Mouse (Mus musculus): Measurements from ENCODE around the gene Chtf18. TPM values are rescaled to one million over a fixed set of nuclear protein-coding genes. Genes with fewer than 3 reads are reported as not detected.

Gene Chtf18
- 32.2 and 37.0 TPM in 2 replicates for polyA plus RNA-seq (2015; fragmentation: Nextera tagmentation; extraction: Ambion mirVana)

DNA sequence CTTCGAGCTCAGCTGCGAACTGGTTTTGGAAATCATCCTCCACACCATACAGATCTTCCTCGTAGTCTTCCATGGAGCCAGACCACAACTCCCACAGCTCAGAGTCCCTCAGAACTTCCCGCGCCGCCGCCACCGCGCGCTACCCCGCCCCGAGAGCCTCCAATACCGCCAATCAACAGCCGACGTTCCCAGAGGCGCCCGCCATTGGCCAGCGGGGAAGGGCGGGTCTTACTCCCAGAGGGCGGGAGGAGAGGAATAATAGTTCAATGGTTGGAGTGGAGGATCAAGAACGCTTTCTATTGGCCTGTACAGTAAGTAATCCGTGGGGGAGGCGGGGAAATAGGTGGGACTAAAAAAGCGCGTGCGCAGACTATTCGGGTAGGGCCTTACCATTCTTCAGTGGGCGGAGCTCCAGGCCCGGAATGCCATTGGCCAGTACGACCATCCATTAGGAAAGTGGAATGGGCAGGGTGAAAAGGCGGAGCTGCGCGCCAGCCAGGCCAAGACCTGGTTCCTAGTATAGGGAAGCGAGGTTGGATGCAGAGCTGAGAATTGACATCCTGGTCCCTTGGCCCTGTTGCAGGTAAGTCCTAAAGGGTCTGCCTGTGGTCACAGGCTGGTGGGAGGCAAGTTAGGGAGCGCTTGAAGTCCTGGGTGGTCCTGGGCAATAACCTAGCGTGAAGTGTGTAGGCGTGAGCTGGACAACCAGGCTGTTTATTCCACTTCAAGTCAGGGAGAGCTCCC is at the start of gene Chtf18, which contains the start of gene Rpusd1:
Gene Chtf18, minus strand, starts transcription at position 155 of the 744 bp plus-strand sequence.
Gene Rpusd1, plus strand, starts transcription at position 406 of the 744 bp plus-strand sequence.
- ATAC-seq (ENCODE audit: low read depth), result peak; percentile 99

DNA sequence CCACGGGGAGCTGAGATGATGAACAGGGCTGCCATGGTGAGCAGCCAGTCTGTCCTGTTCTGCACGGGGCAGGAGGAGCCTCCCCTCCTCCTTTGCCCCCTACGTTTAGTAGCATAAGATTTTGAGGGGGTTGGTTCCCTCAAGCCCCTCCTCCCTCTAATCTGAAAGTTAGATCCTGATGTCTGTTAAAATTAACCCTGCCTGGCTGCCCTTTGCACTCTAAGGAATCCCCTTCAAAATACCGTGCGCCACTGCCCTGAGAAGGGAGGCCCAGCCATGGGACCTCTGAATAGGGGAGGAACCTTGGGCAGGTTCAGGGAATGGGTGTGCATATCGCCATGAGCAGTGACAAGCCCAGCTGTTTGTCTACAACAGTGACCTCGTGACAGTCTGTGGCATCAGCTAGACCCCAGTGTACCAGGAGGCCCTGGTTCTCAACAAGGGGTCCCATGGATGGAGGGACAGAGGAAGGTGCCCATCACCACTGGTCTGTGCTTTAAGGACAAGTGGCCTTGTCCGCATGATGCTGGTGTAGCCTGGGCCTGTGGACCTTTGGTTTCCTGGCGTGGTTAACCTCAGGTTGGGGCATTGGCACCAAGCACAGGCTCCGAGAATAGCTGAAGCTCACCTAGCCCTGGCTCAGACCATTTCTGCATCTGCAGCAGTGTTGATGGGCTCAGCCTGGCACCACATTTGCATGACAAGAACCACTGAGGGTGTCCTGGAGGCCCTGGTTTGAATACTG is 48.3 kb upstream of the Chtf18 start:
- no peak overlapping the region for H3K27ac ChIP-seq (ENCODE audit: low read length)
- no peak for ATAC-seq (ENCODE audit: low read depth)
- WGBS, result 71% methylated on average over 10 of the region's 10 CpGs
- peaks cover 7% of the 10 kb centered on the region for H3K4me1 ChIP-seq (replicated peaks; ENCODE audit: control insufficient read depth, insufficient read depth, low read length)
- H3K9me3 ChIP-seq (ENCODE audit: control insufficient read depth, low read length), result no peaks in the 10 kb centered on the region
- peaks cover 10% of the 10 kb centered on the region for H3K36me3 ChIP-seq (ENCODE audit: control insufficient read depth, insufficient read depth, low read length)
- no peaks in the 10 kb centered on the region for H3K27me3 ChIP-seq (ENCODE audit: control insufficient read depth, insufficient read depth, low read depth, low read length)
- H3K4me3 ChIP-seq (ENCODE audit: low read length), result no peak overlapping the region
- H3K4me2 ChIP-seq (ENCODE audit: low read depth, low read length), result no peak overlapping the region
- no peak overlapping the region for H3K9ac ChIP-seq (ENCODE audit: low read length)

More for the DNA sequence above, at the start of gene Chtf18, which contains the start of gene Rpusd1:
- Histone ChIP-seq H3K4me2 (ENCODE audit: low read depth, low read length) (peak within 1 kb of the TSS; percentile 96), H3K9me3 (ENCODE audit: control insufficient read depth, low read length) (no peaks in the 10 kb centered on the region), H3K4me1 (replicated peaks; ENCODE audit: control insufficient read depth, insufficient read depth, low read length) (peaks cover 15% of the 10 kb centered on the region), H3K36me3 (ENCODE audit: control insufficient read depth, insufficient read depth, low read length) (peaks cover 20% of the 10 kb centered on the region), H3K27me3 (ENCODE audit: control insufficient read depth, insufficient read depth, low read depth, low read length) (no peaks in the 10 kb centered on the region), H3K27ac (ENCODE audit: low read length) (peak within 1 kb of the TSS; percentile 45), H3K9ac (ENCODE audit: low read length) (peak within 1 kb of the TSS; percentile 93), H3K4me3 (ENCODE audit: low read length) (peak within 1 kb of the TSS; percentile 79)
- WGBS, result 1% methylated on average over 37 of the region's 37 CpGs

DNA sequence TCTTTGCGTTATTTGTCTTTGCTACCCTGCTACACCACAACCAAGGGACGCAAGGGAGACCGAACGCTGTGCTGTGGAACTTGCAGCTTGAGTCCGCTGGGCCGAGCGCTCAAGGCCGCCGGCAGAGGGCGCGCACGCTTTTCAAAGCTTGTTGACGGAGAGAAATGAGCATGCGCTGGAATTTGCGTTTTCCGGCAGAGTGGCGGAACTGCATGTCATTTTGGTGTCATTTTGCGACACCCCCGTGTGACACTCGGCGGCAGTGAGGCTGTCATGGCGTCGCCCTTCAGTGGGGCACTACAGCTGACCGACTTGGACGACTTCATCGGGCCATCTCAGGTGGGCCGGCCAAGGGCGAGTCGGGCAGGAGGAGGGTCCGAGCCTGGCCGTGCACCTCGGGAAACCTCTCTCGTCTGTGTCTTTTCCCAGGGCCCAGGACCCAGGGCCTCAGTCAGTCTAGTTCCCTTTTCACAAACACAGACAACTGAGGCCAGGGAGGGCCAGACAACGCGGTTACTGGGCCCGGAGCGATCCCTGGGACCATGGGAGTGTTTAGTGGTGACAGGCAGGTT is 46.4 kb upstream of the Chtf18 start, which contains the start of gene Narfl:
Gene Narfl, plus strand, starts transcription at position 228 of the 572 bp plus-strand sequence.
- Histone ChIP-seq H3K4me3 (ENCODE audit: low read length) (peak within 1 kb of the TSS; percentile 64), H3K27me3 (ENCODE audit: control insufficient read depth, insufficient read depth, low read depth, low read length) (no peaks in the 10 kb centered on the region), H3K27ac (ENCODE audit: low read length) (no peak within 1 kb of the TSS), H3K9ac (ENCODE audit: low read length) (peak within 1 kb of the TSS; percentile 84), H3K36me3 (ENCODE audit: control insufficient read depth, insufficient read depth, low read length) (0 out of 2 replicates have a peak, but pooled peaks cover 2% of the 10 kb centered on the region), H3K4me1 (replicated peaks; ENCODE audit: control insufficient read depth, insufficient read depth, low read length) (peaks cover 7% of the 10 kb centered on the region), H3K9me3 (ENCODE audit: control insufficient read depth, low read length) (no peaks in the 10 kb centered on the region), H3K4me2 (ENCODE audit: low read depth, low read length) (peak within 1 kb of the TSS; percentile 88)
- ATAC-seq (ENCODE audit: low read depth), result peak; percentile 92
- WGBS, result under 1% methylated on average over 37 of the region's 37 CpGs

DNA sequence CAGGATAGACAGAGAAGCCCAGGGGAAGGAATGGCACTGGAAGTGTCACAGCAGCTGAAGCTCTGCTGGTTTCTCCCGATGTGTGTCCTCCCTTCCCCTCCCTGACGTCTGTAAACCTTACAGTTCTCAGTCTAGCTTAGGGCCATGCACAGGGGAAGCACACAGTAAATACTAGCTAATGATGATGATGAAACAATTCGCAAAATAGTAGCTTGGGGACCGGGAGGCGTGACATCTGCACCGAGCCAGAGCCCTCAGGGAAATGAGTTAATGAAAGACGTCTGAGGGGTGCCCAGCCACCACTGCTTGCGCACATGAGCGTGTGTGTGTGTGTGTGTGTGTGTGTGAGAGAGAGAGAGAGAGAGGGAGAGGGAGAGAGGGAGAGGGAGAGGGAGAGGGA is 42.1 kb upstream of the Chtf18 start:
- Histone ChIP-seq H3K4me2 (ENCODE audit: low read depth, low read length) (no peak overlapping the region), H3K36me3 (ENCODE audit: control insufficient read depth, insufficient read depth, low read length) (no peaks in the 10 kb centered on the region), H3K9ac (ENCODE audit: low read length) (no peak overlapping the region), H3K9me3 (ENCODE audit: control insufficient read depth, low read length) (no peaks in the 10 kb centered on the region), H3K4me1 (replicated peaks; ENCODE audit: control insufficient read depth, insufficient read depth, low read length) (peaks cover 3% of the 10 kb centered on the region), H3K4me3 (ENCODE audit: low read length) (no peak overlapping the region), H3K27me3 (ENCODE audit: control insufficient read depth, insufficient read depth, low read depth, low read length) (no peaks in the 10 kb centered on the region), H3K27ac (ENCODE audit: low read length) (no peak overlapping the region)
- no peak for ATAC-seq (ENCODE audit: low read depth)
- WGBS, result 54% methylated on average over 9 of the region's 9 CpGs

DNA sequence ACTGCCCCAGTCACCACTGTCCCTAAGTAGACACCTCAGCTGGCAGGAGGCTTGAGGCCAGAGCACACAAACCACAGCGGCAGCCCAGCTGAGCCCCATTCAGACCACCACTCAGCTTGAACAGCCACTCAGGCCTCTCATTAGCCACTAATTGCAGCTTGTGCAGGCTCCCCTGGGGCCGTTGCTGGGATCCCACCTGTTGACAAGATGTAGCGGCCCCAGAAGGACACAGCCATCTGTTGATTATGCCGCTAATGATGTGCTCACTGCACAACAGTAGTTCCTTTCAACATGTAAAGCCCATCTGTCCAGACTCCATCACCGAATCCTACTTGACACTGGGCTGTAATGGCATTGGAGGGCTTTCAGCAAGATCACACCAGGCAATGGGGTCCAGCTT is 38.7 kb upstream of the Chtf18 start:
- Histone ChIP-seq H3K4me2 (ENCODE audit: low read depth, low read length) (no peak overlapping the region), H3K9me3 (ENCODE audit: control insufficient read depth, low read length) (no peaks in the 10 kb centered on the region), H3K27ac (ENCODE audit: low read length) (no peak overlapping the region), H3K36me3 (ENCODE audit: control insufficient read depth, insufficient read depth, low read length) (no peaks in the 10 kb centered on the region), H3K4me1 (replicated peaks; ENCODE audit: control insufficient read depth, insufficient read depth, low read length) (no peaks in the 10 kb centered on the region), H3K4me3 (ENCODE audit: low read length) (no peak overlapping the region), H3K9ac (ENCODE audit: low read length) (no peak overlapping the region), H3K27me3 (ENCODE audit: control insufficient read depth, insufficient read depth, low read depth, low read length) (no peaks in the 10 kb centered on the region)
- WGBS, result 62% methylated on average over 5 of the region's 5 CpGs
- ATAC-seq (ENCODE audit: low read depth), result no peak

DNA sequence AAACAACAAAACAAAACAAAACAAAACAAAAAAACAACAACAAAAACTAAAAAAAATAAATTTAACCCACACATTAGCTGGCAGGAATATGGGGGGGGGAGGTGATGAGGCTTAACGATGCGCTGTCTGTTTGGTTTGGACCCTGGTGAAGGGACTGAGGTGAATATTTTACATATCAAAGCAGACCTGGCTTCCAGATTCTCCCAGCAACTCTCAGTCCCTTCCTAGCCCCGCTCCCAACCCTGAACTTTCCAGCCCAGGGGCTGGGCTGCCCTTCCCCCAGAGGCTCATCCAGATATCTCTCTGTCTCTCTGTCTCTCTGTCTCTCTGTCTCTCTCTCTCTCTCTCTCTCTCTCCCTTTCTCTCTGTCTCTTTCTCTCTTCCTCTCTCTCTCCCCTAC is 35.4 kb upstream of the Chtf18 start:
- Histone ChIP-seq H3K9ac (ENCODE audit: low read length) (no peak overlapping the region), H3K4me1 (replicated peaks; ENCODE audit: control insufficient read depth, insufficient read depth, low read length) (no peaks in the 10 kb centered on the region), H3K9me3 (ENCODE audit: control insufficient read depth, low read length) (no peaks in the 10 kb centered on the region), H3K27ac (ENCODE audit: low read length) (no peak overlapping the region), H3K4me3 (ENCODE audit: low read length) (no peak overlapping the region), H3K4me2 (ENCODE audit: low read depth, low read length) (no peak overlapping the region), H3K27me3 (ENCODE audit: control insufficient read depth, insufficient read depth, low read depth, low read length) (no peaks in the 10 kb centered on the region), H3K36me3 (ENCODE audit: control insufficient read depth, insufficient read depth, low read length) (no peaks in the 10 kb centered on the region)
- WGBS, result 51% methylated on average over 3 of the region's 3 CpGs
- ATAC-seq (ENCODE audit: low read depth), result no peak

DNA sequence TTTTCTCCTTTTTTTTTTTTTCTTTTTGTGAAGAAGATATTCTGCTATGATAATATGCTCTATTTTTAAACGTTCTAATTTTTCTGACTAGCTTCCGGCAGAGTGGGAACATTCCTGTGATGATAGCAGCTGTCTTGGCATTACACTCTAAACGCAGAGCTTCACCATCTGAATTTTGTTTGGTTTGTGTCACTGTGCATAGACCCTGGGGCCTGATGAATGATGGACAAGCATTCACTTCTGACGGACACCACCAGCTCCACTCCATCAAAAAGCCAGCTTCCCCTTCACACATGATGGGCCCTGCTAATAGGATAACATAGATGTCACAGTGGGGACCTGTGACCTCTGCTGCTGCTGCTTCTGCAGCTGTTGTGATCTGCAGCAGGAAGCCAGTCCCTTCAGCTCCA is 34.3 kb upstream of the Chtf18 start:
- no peak for ATAC-seq (ENCODE audit: low read depth)
- H3K27me3 ChIP-seq (ENCODE audit: control insufficient read depth, insufficient read depth, low read depth, low read length), result no peaks in the 10 kb centered on the region
- no peak overlapping the region for H3K9ac ChIP-seq (ENCODE audit: low read length)
- no peaks in the 10 kb centered on the region for H3K36me3 ChIP-seq (ENCODE audit: control insufficient read depth, insufficient read depth, low read length)
- no peak overlapping the region for H3K4me3 ChIP-seq (ENCODE audit: low read length)
- H3K4me1 ChIP-seq (replicated peaks; ENCODE audit: control insufficient read depth, insufficient read depth, low read length), result no peaks in the 10 kb centered on the region
- WGBS, result 21% methylated on average over 4 of the region's 4 CpGs
- no peaks in the 10 kb centered on the region for H3K9me3 ChIP-seq (ENCODE audit: control insufficient read depth, low read length)
- no peak overlapping the region for H3K4me2 ChIP-seq (ENCODE audit: low read depth, low read length)
- H3K27ac ChIP-seq (ENCODE audit: low read length), result no peak overlapping the region

DNA sequence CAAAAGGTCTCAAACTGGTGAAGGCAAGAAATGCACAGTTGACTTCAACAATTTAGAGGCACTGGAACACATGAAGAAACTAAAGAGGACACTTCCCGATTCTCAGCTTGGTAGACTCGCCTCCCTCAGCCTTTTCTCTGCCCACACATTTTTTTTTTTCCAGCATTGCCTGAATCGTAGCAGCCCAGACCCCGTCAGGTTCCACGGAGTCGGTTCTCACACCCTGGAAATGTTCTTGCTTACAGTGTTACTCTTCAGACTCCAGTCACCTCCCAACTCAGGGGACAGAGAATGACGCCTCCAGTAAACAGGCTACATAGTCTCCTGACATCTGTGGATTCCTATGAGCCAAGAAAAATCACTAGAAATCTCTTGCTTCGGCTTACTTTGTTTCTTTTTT is 32.9 kb upstream of the Chtf18 start:
- no peaks in the 10 kb centered on the region for H3K36me3 ChIP-seq (ENCODE audit: control insufficient read depth, insufficient read depth, low read length)
- no peak for ATAC-seq (ENCODE audit: low read depth)
- H3K9me3 ChIP-seq (ENCODE audit: control insufficient read depth, low read length), result no peaks in the 10 kb centered on the region
- no peak overlapping the region for H3K27ac ChIP-seq (ENCODE audit: low read length)
- no peak overlapping the region for H3K4me3 ChIP-seq (ENCODE audit: low read length)
- H3K4me2 ChIP-seq (ENCODE audit: low read depth, low read length), result no peak overlapping the region
- H3K9ac ChIP-seq (ENCODE audit: low read length), result no peak overlapping the region
- no peaks in the 10 kb centered on the region for H3K27me3 ChIP-seq (ENCODE audit: control insufficient read depth, insufficient read depth, low read depth, low read length)
- 62% methylated on average over 8 of the region's 8 CpGs for WGBS
- H3K4me1 ChIP-seq (replicated peaks; ENCODE audit: control insufficient read depth, insufficient read depth, low read length), result peaks cover 6% of the 10 kb centered on the region

DNA sequence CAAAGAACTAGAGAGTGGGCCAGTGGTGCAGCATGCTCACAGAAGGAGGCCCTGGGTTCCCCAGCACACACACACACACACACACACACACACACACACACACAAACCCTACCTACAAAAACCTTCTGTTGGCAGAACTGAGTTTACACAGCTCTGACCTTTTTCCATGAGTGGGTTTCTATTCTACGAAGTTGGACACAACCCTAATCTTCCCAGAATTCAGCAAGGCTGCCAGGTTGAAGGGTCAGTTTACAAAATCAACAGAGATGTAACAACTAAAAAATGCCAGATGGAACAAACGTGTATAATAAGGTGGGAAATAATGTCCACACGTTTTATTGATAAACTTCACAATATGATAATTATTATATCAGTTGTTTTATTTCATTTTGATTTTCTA is 30.5 kb upstream of the Chtf18 start:
- H3K27ac ChIP-seq (ENCODE audit: low read length), result no peak overlapping the region
- 36% methylated on average over 3 of the region's 3 CpGs for WGBS
- ATAC-seq (ENCODE audit: low read depth), result no peak

More for the DNA sequence above, 30.5 kb upstream of the Chtf18 start:
- Histone ChIP-seq H3K4me3 (ENCODE audit: low read length) (no peak overlapping the region), H3K9me3 (ENCODE audit: control insufficient read depth, low read length) (no peaks in the 10 kb centered on the region), H3K4me1 (replicated peaks; ENCODE audit: control insufficient read depth, insufficient read depth, low read length) (peaks cover 6% of the 10 kb centered on the region), H3K4me2 (ENCODE audit: low read depth, low read length) (no peak overlapping the region), H3K27me3 (ENCODE audit: control insufficient read depth, insufficient read depth, low read depth, low read length) (no peaks in the 10 kb centered on the region), H3K36me3 (ENCODE audit: control insufficient read depth, insufficient read depth, low read length) (no peaks in the 10 kb centered on the region), H3K9ac (ENCODE audit: low read length) (no peak overlapping the region)

Measured in lung, embryonic 16.5 days (tissue).